Mouse (Mus musculus): ENCODE measurements around the gene Dusp10.

Dusp10 gene

DNA sequence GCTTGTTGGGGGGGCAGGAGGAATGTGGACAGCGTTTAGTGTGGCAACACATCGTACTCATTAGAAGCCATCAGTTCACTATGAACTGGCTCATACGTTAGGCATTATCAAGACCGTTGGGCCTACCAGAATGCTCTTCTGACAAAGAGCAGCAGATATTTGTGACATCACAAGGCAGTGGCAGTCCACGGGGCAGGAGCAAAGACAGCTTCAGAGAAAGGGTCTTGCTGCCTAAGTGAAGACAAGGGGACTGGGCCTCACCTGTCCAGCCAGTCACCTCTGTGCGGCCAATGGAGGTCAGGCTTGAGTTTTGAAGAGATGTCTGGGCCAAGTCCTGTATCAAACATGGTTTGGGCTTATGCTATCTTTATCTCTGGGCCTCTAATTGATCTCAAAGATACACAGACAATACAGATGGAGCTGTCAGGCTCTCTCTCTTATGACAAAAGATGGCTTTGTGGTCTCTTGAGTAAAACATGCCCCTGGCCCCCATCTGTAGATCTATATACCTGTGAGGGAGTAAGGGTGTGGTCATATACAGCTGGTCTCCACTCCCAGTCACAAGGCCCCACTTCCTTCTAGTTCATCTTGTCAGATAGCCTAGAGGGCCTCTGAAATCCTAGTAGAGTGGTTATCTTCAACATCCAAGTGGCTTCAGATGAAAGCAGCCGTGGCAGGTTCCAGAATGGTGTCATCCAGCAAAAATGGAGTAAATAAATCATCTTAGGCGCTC, 17.1 kb downstream of the Dusp10 start:
- DNase-seq (ENCODE audit: low read depth) = no peak

DNA sequence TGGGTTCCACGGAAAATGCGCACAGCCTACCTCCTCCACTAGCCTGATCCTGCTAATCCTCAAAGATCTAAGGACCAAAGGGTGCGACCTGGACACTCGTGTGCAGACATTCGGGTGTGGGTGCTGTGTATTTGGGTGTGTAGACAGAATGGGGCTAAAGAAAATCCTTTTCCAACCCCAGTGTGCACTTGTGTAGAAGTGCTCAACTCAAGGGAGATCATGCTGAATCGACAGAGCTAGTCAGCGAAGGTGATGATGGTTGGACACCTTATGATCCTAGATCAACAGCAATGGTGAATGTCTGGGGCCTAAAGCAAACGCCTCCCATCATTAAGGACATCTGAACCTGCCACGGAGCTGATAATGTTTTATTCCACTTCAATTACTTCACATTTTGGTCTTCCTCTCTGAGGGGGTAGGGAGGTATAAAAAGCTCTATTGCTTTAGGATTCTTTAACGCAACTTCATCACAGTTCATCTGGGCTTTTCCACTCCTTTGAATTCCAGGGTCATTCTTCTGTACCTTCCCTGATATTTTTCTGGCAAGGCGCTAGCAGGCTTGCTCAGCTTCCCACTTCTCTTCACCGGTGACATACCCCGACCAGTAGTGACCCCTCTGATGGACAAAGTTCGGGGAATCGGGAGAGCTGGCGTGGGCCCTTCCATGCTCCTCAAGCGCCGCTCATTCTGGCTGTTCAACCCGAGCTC, 19.7 kb downstream of the Dusp10 start:
- DNase-seq (ENCODE audit: low read depth) = no peak

DNA sequence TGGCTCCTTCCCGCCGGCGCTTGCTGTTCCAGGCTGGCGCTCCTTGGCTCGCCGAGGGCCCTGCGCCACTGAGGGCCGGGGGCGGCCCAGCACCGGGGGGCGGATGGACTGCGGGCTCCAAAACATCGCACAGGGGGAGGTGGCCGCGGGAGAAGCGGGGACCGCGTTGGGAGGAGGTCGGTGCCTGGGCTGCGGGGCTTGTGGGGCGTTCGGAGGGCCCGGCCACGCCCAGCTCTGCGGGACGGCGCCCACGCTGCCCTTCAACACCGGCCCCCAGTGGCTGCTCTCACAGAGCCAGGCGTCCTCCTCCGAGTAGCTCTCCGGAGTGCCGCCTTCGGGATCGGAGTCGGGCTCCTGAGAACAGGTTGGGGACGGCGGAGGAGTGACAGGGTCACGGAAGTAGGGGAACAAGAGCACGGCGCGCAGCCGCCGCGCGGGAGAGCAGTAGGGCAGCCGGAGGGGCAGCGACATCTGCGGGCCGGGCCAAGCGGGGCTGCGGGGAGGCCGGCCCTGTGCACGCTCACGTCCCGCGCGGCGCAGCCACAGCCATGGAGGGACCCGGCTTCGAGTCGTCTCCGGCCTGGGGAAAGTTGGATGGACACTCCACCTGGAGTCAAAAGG, 20.4 kb downstream of the Dusp10 start:
- peak; percentile 26 for DNase-seq (ENCODE audit: low read depth)

- DNase-seq (ENCODE audit: low read depth) = peak; percentile 97
These were observed 21.0 kb downstream of the Dusp10 start, which contains the start of gene 1700056E22Rik for GRCm38 (mm10) chr1:184034011-184034557. TSS of gene 1700056E22Rik (minus strand) at chr1:184034301.

DNA sequence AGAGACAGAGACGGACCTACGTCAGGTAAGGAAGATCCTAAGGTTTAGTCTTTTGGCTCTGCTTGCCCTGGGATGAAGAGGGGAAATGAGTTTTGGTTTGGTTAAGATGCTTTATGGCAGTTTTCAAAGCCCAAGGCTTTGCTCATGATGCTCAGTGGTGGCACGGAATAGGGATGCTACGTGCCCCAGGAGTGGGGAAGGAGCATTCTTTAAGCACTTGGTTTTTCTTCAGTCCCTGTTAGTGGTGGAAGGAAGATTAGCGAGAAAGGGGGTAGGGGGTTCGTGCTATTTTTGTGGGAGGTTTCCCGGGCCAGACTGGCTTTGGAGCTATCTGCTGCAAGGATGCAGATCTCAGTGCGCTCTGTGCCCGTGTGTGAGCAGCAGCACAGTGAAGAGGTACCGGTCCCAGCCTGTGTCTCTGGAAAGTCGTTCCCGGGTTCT, 21.7 kb downstream of the Dusp10 start:
- no peak for DNase-seq (ENCODE audit: low read depth)

- no peak for DNase-seq (ENCODE audit: low read depth)
These were observed 22.3 kb downstream of the Dusp10 start for GRCm38 (mm10) chr1:184035346-184035903.

GRCm38 (mm10) chr1:184037802-184038201, 24.7 kb downstream of the Dusp10 start:
- DNase-seq (ENCODE audit: low read depth) = no peak

- DNase-seq (ENCODE audit: low read depth) = no peak
These were observed 26.2 kb downstream of the Dusp10 start for GRCm38 (mm10) chr1:184039301-184039700.

GRCm38 (mm10) chr1:184040181-184040580, 27.1 kb downstream of the Dusp10 start:
- DNase-seq (ENCODE audit: low read depth) = no peak

DNA sequence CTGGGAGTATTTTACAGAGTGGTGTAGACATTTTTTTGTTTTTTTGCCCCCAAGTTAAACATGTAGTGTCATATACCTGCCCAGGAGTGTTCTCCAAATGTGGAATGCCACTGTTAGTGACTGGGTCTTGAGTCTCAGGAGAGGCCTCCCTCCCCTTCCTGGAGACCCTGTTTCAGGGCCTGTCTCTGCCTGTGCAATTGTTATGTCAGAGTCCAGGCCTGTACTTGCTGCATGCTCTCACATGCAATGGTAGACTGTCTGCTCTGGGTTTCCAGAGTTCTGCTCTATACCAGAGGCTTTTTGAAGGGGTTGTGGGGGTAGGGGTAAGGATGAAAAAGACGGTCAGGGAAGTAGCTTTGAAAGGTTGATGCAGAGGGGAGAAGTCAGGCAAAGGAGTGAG, 27.8 kb downstream of the Dusp10 start:
- DNase-seq (ENCODE audit: low read depth) = no peak

DNA sequence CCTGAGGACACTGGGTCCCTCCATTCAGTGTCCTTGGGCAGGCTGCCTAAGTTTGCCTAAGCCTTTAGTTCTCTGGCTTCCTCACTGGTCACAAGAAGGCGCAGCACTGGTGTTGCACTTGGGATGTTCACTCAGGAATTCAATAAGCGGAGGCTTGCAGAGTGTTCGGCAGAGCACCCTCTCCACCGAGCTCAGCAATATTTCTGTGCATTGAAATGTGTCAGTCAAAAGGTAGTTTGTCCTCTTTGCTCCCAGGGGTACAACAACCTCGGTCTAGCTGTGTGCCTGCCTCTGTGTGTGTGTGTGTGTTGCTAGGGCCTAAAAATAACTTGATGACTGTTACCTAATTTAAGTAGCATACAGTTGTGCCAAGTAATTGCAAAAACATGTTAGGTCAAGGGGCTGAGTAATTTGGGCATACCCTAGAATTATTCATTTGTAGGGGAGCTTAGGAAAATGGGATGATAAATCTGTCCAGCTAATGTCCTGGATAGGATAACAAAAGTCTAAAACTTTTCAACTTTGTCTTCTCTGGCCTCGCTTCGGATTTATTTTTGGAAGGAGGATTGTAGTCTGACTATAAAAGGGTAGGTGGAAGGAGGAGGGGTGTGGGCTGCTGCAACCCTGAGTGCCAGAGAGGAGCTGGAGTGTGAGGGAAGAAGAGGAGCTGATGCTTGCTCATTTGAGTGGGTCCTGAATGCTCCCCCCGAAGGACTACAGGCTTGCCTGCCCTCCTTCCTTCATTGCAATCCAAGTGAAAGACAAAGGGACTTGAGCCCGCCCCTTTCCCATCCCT, 28.9 kb downstream of the Dusp10 start:
- no peak for DNase-seq (ENCODE audit: low read depth)

GRCm38 (mm10) chr1:184042745-184043144, 29.6 kb downstream of the Dusp10 start:
- DNase-seq (ENCODE audit: low read depth) = no peak

- DNase-seq (ENCODE audit: low read depth) = no peak
These were observed 30.3 kb downstream of the Dusp10 start for GRCm38 (mm10) chr1:184043391-184043790.

DNA sequence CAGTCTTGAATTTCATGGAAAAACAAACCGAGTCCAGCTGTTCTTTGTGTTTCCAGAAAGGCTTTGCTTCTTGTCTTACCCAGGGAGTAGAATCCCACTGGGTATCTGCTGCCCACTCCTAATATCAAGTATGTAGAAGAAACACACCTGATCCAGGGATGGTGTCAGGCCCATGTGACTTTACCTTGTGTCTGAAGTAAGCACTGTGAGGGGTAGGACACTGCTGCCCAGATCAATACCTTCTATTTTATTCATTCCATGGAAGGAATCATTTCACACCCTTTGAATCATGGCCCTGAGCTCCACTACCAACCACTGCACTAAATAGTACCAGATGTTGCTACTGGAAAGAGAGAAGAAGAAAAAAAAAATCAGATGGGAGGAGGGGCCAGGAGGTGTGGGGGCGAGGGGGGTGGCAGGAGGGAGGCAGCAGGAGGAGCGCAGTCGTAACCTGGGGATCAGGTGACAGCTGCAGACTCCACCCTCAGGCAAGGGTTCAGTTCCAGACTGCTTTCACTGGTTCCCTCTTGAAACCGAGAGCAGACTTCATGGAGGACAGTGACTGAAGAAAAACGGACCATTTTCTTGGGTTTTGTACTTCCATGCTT, 33.1 kb downstream of the Dusp10 start:
- no peak for DNase-seq (ENCODE audit: low read depth)

GRCm38 (mm10) chr1:184047818-184048217, 34.7 kb downstream of the Dusp10 start:
- DNase-seq (ENCODE audit: low read depth) = no peak

- no peak for DNase-seq (ENCODE audit: low read depth)
These were observed 35.7 kb downstream of the Dusp10 start for GRCm38 (mm10) chr1:184048675-184049418.

GRCm38 (mm10) chr1:184051286-184051685, 38.2 kb downstream of the Dusp10 start:
- no peak for DNase-seq (ENCODE audit: low read depth)

DNA sequence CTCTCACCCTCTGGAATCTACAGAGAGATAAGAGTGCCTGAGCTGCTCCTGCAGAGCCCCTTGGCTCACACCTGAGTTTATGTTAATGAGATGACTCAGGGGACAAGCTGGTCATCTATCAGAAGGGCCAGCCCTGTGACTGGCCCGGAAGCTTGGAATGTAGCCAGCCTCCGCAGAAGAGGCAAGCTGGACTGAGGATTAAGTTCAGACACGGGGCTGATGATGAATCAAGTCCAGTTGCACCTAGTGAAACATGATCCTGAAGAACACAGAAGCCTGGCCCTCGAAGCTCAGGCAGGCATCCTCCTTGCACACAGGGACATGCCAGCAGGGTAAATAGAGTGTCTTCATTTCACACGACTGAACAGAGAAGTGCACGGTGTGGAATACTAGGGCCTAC, 38.7 kb downstream of the Dusp10 start:
- no peak for DNase-seq (ENCODE audit: low read depth)

DNA sequence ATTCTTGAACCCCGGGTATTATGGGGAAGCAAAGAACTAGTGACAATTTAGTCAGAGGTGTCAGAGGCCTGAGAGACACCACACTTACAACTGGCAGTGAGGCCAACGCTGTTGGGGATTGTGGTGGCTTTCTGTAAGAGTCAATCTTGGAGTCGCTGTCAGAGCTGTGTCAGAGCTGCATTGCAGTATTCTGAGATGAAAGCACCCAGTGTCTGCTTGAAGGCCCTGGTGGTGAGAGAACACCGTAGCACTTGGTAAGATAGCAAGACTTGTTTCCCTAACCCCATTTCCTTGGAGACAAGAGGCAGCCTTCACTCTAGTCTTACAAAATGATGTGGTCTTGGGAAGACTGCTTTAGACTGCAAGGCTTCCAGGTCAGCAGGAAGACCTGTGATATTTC, 39.2 kb downstream of the Dusp10 start:
- DNase-seq (ENCODE audit: low read depth) = no peak

DNA sequence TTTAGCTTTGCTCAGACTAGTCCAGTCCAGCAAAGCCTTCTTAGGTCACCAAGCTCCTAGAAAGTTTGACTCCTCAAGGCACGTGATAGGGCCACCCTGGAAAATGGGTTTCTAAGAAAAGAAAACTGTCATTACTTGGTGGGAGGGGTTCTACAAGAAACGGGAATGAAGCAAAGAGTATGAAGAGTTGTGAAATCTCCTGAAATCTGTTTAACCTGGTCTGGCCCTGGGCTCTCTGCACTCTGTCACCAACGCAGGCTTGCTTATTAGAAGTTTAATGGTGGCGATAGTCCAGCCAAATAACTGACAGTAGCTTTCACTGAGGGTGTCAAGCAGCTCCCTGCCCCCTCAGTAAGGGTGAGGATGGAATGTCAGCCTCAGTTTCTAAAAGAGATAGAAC, 40.0 kb downstream of the Dusp10 start:
- no peak for DNase-seq (ENCODE audit: low read depth)

All from c-Kit-positive CD71-negative TER-119-negative erythroid progenitor cells, embryonic 14.5 days (primary cell).